Mouse (Mus musculus) midbrain, embryonic 12.5 days (tissue): Measurements from ENCODE around the gene Bad. TPM values are rescaled to one million over a fixed set of nuclear protein-coding genes. Genes with fewer than 3 reads are reported as not detected.
"Not testable (repeated sequence)": the region's sequence is repeated elsewhere in the genome, so short reads cannot be mapped to it uniquely, and the experiment has no call there.

Experiments
- ATAC-seq: fragments of 200-750 bp; cut with Nextera tagmentation; 2 replicates; pipeline ENCODE4 v1.8.0; 2017; ENCODE audit warnings: low read depth, moderate TSS enrichment, moderate library complexity; ENCODE audit not compliant: low FRiP score
- H3K27ac ChIP-seq: fragments of 300-500 bp; sonication (generic); replicated peaks from 2 replicates; pipeline ENCODE4 v1.5.1; 2016; ENCODE audit warnings: mild to moderate bottlenecking
- H3K27me3 ChIP-seq: fragments of 300-500 bp; sonication (generic); 2 replicates; pipeline ENCODE4 v1.6.1; 2016; ENCODE audit warnings: mild to moderate bottlenecking
- H3K36me3 ChIP-seq: fragments of 300-500 bp; sonication (generic); 2 replicates; pipeline ENCODE4 v1.6.1; 2016
- H3K4me1 ChIP-seq: fragments of 300-500 bp; sonication (generic); 2 replicates; pipeline ENCODE4 v1.6.1; 2016
- H3K4me2 ChIP-seq: fragments of 300-500 bp; sonication (generic); replicated peaks from 2 replicates; pipeline ENCODE4 v1.6.1; 2016; ENCODE audit warnings: mild to moderate bottlenecking, moderate library complexity
- H3K4me3 ChIP-seq: fragments of 300-500 bp; sonication (generic); 2 replicates; pipeline ENCODE4 v1.5.1; 2016; ENCODE audit warnings: mild to moderate bottlenecking
- H3K9ac ChIP-seq: fragments of 300-500 bp; sonication (generic); replicated peaks from 2 replicates; pipeline ENCODE4 v1.6.1; 2016; ENCODE audit warnings: mild to moderate bottlenecking, moderate library complexity
- H3K9me3 ChIP-seq: fragments of 300-500 bp; sonication (generic); 2 replicates; pipeline ENCODE4 v1.6.1; 2016; ENCODE audit warnings: mild to moderate bottlenecking
- WGBS: fragments of 180-500 bp; shearing (Covaris S2); methylation state at CpG from one replicate; pipeline ENCODE4 v1.1.7; 2016; 5-methylcytosine and 5-hydroxymethylcytosine counted together
- polyA plus RNA-seq: library from polyadenylated mRNA; unstranded; fragments of >200 nt; fragmentation: Nextera tagmentation; extraction: Ambion mirVana; gene quantifications from 2 replicates; pipeline ENCODE4 v1.2.1, GENCODE M21; 2016

The Bad gene
- polyA plus RNA-seq, 1 experiment from 2014 or later: 67.6 TPM

- H3K27me3 ChIP-seq: no peaks in the 10 kb centered on the region
- peak overlapping the region; percentile 96 for H3K27ac ChIP-seq
- WGBS: 13% methylated on average over 11 of the region's 11 CpGs
- peaks cover 54% of the 10 kb centered on the region for H3K36me3 ChIP-seq
- no peak for ATAC-seq
- H3K4me3 ChIP-seq: peak overlapping the region; percentile 60
- peak overlapping the region; percentile 79 for H3K9ac ChIP-seq
- H3K9me3 ChIP-seq: no peaks in the 10 kb centered on the region
- H3K4me2 ChIP-seq: peak overlapping the region; percentile 88
- peaks cover 28% of the 10 kb centered on the region for H3K4me1 ChIP-seq
Measured at GRCm38 (mm10) chr19:6909021-6909420, 32.6 kb upstream of the Bad start.

- peak within 1 kb of the TSS; percentile 88 for H3K4me2 ChIP-seq
- H3K27ac ChIP-seq: peak within 1 kb of the TSS; percentile 96
- H3K9me3 ChIP-seq: no peaks in the 10 kb centered on the region
- peaks cover 28% of the 10 kb centered on the region for H3K4me1 ChIP-seq
- H3K27me3 ChIP-seq: no peaks in the 10 kb centered on the region
- H3K9ac ChIP-seq: peak within 1 kb of the TSS; percentile 79
- H3K4me3 ChIP-seq: peak within 1 kb of the TSS; percentile 60
- ATAC-seq: peak; percentile 90
- peaks cover 57% of the 10 kb centered on the region for H3K36me3 ChIP-seq
- WGBS: 0% methylated on average over 65 of the region's 65 CpGs
Measured at GRCm38 (mm10) chr19:6909507-6910289, 32.0 kb upstream of the Bad start, which contains the start of the genes Trmt112 and Prdx5. Gene Trmt112, plus strand, starts transcription at chr19:6909698. Gene Prdx5, minus strand, starts transcription at chr19:6910106.

DNA sequence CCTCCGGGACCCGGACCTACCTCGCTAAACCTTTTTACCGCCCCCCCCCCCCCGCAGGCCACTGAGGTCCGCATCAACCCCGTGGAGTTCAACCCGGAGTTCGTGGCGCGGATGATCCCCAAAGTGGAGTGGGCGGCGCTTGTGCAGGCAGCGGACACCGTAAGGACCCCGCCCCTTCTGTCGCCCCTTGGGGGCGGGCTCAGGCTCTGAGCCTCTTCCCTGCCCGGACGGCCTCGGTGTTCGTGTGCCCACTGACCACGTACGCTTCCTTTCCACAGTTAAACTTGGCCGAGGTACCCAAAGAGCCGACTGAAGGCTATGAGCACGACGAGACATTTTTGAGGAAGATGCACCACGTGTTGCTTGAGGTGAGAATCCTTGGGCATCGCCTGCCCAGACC, 31.4 kb upstream of the Bad start:
- H3K27ac ChIP-seq: peak overlapping the region; percentile 96
- peak overlapping the region; percentile 88 for H3K4me2 ChIP-seq
- H3K9me3 ChIP-seq, H3K27me3 ChIP-seq: not testable (repeated sequence)
- under 1% methylated on average over 30 of the region's 30 CpGs for WGBS
- peak; percentile 39 for ATAC-seq
- H3K4me1 ChIP-seq: peaks cover 28% of the 10 kb centered on the region
- H3K4me3 ChIP-seq: peak overlapping the region; percentile 60
- peaks cover 52% of the 10 kb centered on the region for H3K36me3 ChIP-seq
- H3K9ac ChIP-seq: peak overlapping the region; percentile 79

DNA sequence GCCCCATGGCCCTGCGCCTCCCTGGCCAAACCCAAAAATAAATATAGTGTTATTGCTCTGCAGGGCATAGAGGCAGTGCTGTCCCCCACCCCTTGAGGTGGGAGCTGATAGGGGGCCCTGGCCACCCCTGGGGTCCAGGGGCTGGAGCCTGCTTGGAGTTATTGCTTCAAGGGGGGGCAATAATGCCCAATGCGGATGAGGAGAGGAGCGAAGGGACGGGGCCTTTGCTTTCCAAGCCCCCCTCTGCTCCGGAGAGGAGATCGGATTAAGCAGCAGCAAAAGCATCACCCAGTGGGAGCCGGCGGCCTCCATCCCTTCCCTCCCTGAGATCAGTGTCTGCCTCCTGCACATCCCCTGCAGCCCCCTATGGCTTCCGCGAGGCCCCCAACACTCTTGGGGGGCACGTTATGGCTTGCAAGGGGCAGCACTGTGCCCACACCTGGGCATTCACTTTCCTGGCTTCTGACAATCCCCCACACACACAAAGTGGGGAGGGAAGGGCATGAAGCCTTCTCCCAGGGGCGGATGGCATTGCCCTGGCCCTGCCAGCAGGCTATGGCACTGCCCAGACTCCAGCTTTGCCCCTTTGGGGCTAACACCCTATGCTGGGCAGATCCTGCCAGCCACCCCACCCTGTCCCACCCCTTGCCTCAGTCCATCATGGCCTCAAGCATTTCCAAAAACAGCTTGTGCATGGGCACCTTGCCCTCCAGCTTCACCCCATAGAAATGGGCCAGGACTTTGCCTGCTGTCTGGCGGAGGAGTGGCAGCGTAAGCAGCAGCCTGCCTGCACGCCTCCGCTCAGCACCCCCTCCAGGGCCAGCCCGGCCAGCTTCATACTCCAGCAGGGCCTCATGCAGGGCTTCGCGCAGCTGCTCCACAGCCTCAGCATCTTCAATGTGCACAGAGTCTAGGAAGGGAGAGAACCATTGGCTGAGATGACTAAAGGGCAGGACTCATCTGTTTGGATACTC, 30.3 kb upstream of the Bad start:
- Histone ChIP-seq H3K4me1 (peaks cover 28% of the 10 kb centered on the region), H3K9me3 (no peaks in the 10 kb centered on the region), H3K4me3 (peak overlapping the region; percentile 60), H3K27me3 (no peaks in the 10 kb centered on the region), H3K4me2 (peak overlapping the region; percentile 88), H3K9ac (no peak overlapping the region; the same call in 1 of the 2 replicates), H3K27ac (no peak overlapping the region), H3K36me3 (peaks cover 42% of the 10 kb centered on the region)
- 82% methylated on average over 19 of the region's 19 CpGs for WGBS
- no peak for ATAC-seq

- Histone ChIP-seq H3K4me2 (no peak overlapping the region), H3K27ac (no peak overlapping the region), H3K9me3 (no peaks in the 10 kb centered on the region), H3K36me3 (peaks cover 34% of the 10 kb centered on the region), H3K27me3 (no peaks in the 10 kb centered on the region), H3K4me1 (peaks cover 28% of the 10 kb centered on the region), H3K4me3 (0 out of 2 replicates have a peak overlapping the region, but pooled peaks have one; percentile 0), H3K9ac (no peak overlapping the region)
- ATAC-seq: no peak
- 94% methylated on average over 15 of the region's 15 CpGs for WGBS
Measured at GRCm38 (mm10) chr19:6912205-6912970, 29.3 kb upstream of the Bad start.

GRCm38 (mm10) chr19:6913036-6913435, 28.6 kb upstream of the Bad start:
- Histone ChIP-seq H3K36me3 (peaks cover 34% of the 10 kb centered on the region), H3K27me3 (no peaks in the 10 kb centered on the region), H3K4me2 (no peak overlapping the region), H3K9me3 (no peaks in the 10 kb centered on the region), H3K4me3 (no peak overlapping the region), H3K4me1 (peaks cover 23% of the 10 kb centered on the region), H3K27ac (no peak overlapping the region), H3K9ac (no peak overlapping the region)
- WGBS: 88% methylated on average over 6 of the region's 6 CpGs
- no peak for ATAC-seq

DNA sequence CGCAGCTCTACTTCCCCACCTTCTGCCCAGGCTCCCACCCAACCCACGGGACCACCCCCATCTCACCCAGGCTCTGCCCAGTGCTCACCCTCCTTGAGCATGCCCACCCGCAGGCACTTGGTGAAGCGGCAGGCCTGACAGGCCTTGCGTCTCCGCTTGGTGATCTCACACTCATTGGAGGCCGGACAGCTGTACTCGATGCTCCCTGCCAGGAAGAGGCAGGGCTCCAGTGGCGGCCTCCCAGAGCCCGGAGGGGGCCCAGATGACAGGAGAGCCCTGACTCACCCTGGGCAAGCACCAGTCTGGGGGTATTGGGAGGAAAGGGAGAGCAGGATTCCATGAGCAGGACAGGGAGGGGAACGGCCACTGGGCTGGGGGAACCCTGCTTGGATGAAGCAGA, 27.7 kb upstream of the Bad start:
- Histone ChIP-seq H3K4me2 (no peak overlapping the region), H3K9me3 (no peaks in the 10 kb centered on the region), H3K9ac (no peak overlapping the region), H3K4me3 (no peak overlapping the region), H3K27me3 (no peaks in the 10 kb centered on the region), H3K4me1 (peaks cover 13% of the 10 kb centered on the region), H3K27ac (no peak overlapping the region), H3K36me3 (peaks cover 34% of the 10 kb centered on the region)
- WGBS: 88% methylated on average over 11 of the region's 11 CpGs
- ATAC-seq: no peak

- Histone ChIP-seq H3K4me1 (peaks cover 12% of the 10 kb centered on the region), H3K27me3 (no peaks in the 10 kb centered on the region), H3K9me3 (no peaks in the 10 kb centered on the region), H3K27ac (no peak overlapping the region), H3K4me3 (no peak overlapping the region), H3K4me2 (no peak overlapping the region), H3K36me3 (peaks cover 34% of the 10 kb centered on the region), H3K9ac (no peak overlapping the region)
- WGBS: 88% methylated on average over 9 of the region's 9 CpGs
- no peak for ATAC-seq
Measured at GRCm38 (mm10) chr19:6914540-6914939, 27.1 kb upstream of the Bad start.

DNA sequence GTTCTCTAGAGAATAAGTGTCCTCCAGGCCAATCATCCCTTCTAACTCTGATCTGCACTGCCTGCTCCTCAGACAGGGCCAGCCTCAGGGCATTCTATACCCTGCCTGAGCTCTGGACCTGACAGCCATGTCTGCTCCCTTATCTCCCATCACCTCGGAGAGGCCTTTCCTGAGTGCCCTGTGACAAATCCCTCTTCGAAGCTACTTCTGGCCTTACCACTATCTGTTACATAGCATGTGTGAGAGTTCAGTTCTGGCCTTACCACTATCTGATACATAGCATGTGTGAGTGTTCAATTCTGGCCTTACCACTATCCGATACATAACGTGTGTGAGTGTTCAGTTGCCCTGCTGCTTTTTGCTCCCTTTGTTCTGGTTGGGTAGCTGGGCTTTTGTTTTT, 26.4 kb upstream of the Bad start:
- Histone ChIP-seq H3K27ac (no peak overlapping the region), H3K4me3 (no peak overlapping the region), H3K36me3 (peaks cover 34% of the 10 kb centered on the region), H3K9me3 (no peaks in the 10 kb centered on the region), H3K9ac (no peak overlapping the region), H3K4me1 (peaks cover 19% of the 10 kb centered on the region), H3K27me3 (no peaks in the 10 kb centered on the region), H3K4me2 (no peak overlapping the region)
- ATAC-seq: no peak
- WGBS: 90% methylated on average over 4 of the region's 4 CpGs

- H3K4me3 ChIP-seq: no peak overlapping the region
- no peak for ATAC-seq
- WGBS: 85% methylated on average over 4 of the region's 4 CpGs
- no peak overlapping the region for H3K27ac ChIP-seq
- H3K9me3 ChIP-seq: no peaks in the 10 kb centered on the region
- peaks cover 18% of the 10 kb centered on the region for H3K4me1 ChIP-seq
- H3K36me3 ChIP-seq: peaks cover 29% of the 10 kb centered on the region
- H3K4me2 ChIP-seq: no peak overlapping the region
- no peaks in the 10 kb centered on the region for H3K27me3 ChIP-seq
- H3K9ac ChIP-seq: no peak overlapping the region
Measured at GRCm38 (mm10) chr19:6916496-6916895, 25.2 kb upstream of the Bad start.

DNA sequence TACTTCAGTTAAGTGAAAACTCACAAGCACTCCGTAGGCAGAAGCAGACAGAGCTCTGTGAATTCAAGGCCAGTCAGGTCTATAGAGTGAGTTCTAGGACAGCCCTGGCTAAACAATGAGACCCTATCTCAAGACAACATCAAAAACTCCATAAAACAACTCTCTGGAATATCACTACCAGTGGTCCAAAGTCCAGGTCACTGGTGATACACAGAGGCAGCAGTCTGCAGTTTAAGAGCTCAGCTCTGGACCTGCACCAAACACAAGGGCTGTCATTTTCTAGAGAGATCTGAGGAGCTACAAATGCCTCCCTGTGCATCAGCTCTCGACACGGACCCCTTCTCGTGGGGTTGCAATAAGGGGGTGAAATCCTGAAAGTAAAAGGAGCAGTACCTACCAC, 23.3 kb upstream of the Bad start:
- no peak overlapping the region for H3K27ac ChIP-seq
- H3K9me3 ChIP-seq: no peaks in the 10 kb centered on the region
- H3K27me3 ChIP-seq: peaks cover 13% of the 10 kb centered on the region
- ATAC-seq: no peak
- H3K4me2 ChIP-seq: no peak overlapping the region
- no peak overlapping the region for H3K9ac ChIP-seq
- peaks cover 11% of the 10 kb centered on the region for H3K36me3 ChIP-seq
- H3K4me3 ChIP-seq: no peak overlapping the region
- WGBS: 88% methylated on average over 4 of the region's 4 CpGs
- H3K4me1 ChIP-seq: peaks cover 24% of the 10 kb centered on the region
